Mouse (Mus musculus) mesoderm, embryonic 11.5 days (tissue): ENCODE measurements around the gene Fgfr2.

Source experiments
- DNase-seq: peaks from one replicate; pipeline ENCODE4 v3.0.0-alpha.2; 2012; ENCODE audit warnings: low read depth, low spot score

Fgfr2 gene

GRCm38 (mm10) chr7:130221661-130222387 is 2901.3 kb downstream of the Fgfr2 start:
- no peak for DNase-seq

- DNase-seq, result no peak
These were observed 2902.5 kb downstream of the Fgfr2 start for GRCm38 (mm10) chr7:130220627-130221026.

- DNase-seq, result no peak
These were observed 2903.3 kb downstream of the Fgfr2 start for GRCm38 (mm10) chr7:130219844-130220243.

GRCm38 (mm10) chr7:130216272-130216671 is 2906.9 kb downstream of the Fgfr2 start:
- no peak for DNase-seq

GRCm38 (mm10) chr7:130215348-130216252 is 2907.6 kb downstream of the Fgfr2 start:
- peak; percentile 48 for DNase-seq

GRCm38 (mm10) chr7:130213156-130213555 is 2910.0 kb downstream of the Fgfr2 start:
- DNase-seq, result no peak

GRCm38 (mm10) chr7:130211411-130211810 is 2911.7 kb downstream of the Fgfr2 start:
- no peak for DNase-seq

- no peak for DNase-seq
These were observed 2914.5 kb downstream of the Fgfr2 start for GRCm38 (mm10) chr7:130208601-130209000.

- DNase-seq, result no peak
These were observed 2917.0 kb downstream of the Fgfr2 start for GRCm38 (mm10) chr7:130206181-130206582.

- no peak for DNase-seq
These were observed 2918.0 kb downstream of the Fgfr2 start for GRCm38 (mm10) chr7:130205140-130205539.

GRCm38 (mm10) chr7:130201020-130201419 is 2922.1 kb downstream of the Fgfr2 start:
- no peak for DNase-seq

GRCm38 (mm10) chr7:130199951-130200350 is 2923.2 kb downstream of the Fgfr2 start:
- DNase-seq, result no peak

GRCm38 (mm10) chr7:130199317-130199716 is 2923.8 kb downstream of the Fgfr2 start:
- no peak for DNase-seq

- DNase-seq, result no peak
These were observed 2928.1 kb downstream of the Fgfr2 start for GRCm38 (mm10) chr7:130195081-130195480.

- no peak for DNase-seq
These were observed 2932.7 kb downstream of the Fgfr2 start for GRCm38 (mm10) chr7:130190329-130190975.

GRCm38 (mm10) chr7:130189901-130190300 is 2933.2 kb downstream of the Fgfr2 start:
- no peak for DNase-seq

- DNase-seq, result no peak
These were observed 2935.0 kb downstream of the Fgfr2 start for GRCm38 (mm10) chr7:130188108-130188507.

- DNase-seq, result no peak
These were observed 2938.3 kb downstream of the Fgfr2 start for GRCm38 (mm10) chr7:130184864-130185263.

- DNase-seq, result peak; percentile 48
These were observed 2939.2 kb downstream of the Fgfr2 start for GRCm38 (mm10) chr7:130183960-130184359.

GRCm38 (mm10) chr7:130182551-130182950 is 2940.6 kb downstream of the Fgfr2 start:
- peak; percentile 64 for DNase-seq

- no peak for DNase-seq
These were observed 2944.2 kb downstream of the Fgfr2 start for GRCm38 (mm10) chr7:130178991-130179390.

GRCm38 (mm10) chr7:130177009-130177408 is 2946.1 kb downstream of the Fgfr2 start:
- no peak for DNase-seq
